Mouse (Mus musculus) erythroblast, embryonic 14.5 days (primary cell): ENCODE data around the gene 2310007B03Rik.

Experiments
- GATA1 ChIP-seq: IDR thresholded peaks from 2 replicates; pipeline ENCODE4 v1.6.1; 2012; ENCODE audit warnings: low read length, inconsistent platforms, mixed read lengths
- TAL1 ChIP-seq: IDR thresholded peaks from 3 replicates; pipeline ENCODE4 v1.6.1; 2012; ENCODE audit warnings: low read length, inconsistent platforms, mixed read lengths

DNA sequence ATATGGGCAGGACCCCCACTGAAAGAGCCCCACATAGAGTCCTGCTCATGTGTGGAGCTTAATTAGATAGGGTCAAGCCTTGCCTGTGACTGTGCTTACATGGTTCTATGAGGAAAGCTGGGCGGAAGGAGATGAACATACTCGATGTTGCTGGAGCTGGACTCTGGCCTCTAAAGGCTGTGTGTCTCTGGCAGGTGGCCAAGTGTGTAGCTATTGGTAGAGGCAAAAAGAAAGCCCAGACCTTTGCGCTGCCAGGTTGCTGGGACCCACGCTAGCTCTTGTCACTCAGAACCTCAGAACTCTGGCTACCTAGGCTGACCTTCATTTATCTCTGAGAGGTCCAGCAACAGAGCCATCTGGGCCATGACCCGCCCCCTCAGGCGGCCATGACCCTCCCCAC, 22.2 kb downstream of the 2310007B03Rik start:
- TF ChIP-seq GATA1, result no peak
- no peak for TF ChIP-seq TAL1
